Mouse (Mus musculus): ENCODE measurements around the gene Rita1. TPM values are rescaled to one million over a fixed set of nuclear protein-coding genes. Genes with fewer than 3 reads are reported as not detected.
A peak's percentile ranks its signal among the peaks of the same experiment; 100 is the strongest.

Gene Rita1
- polyA plus RNA-seq, 1 experiment, result 13.0 TPM

- Histone ChIP-seq H3K4me3 (ENCODE audit: low read depth, low read length) (no peak within 1 kb of the TSS), H3K36me3 (ENCODE audit: control insufficient read depth, insufficient read depth, low read length, poor library complexity, severe bottlenecking) (no peaks in the 10 kb centered on the region), H3K9ac (ENCODE audit: low read depth, poor library complexity, severe bottlenecking) (no peak within 1 kb of the TSS), H3K27me3 (ENCODE audit: control insufficient read depth, insufficient read depth, low read length, poor library complexity, severe bottlenecking) (no peaks in the 10 kb centered on the region), H3K9me3 (replicated peaks; ENCODE audit: control insufficient read depth, insufficient read depth, low read length, poor library complexity, severe bottlenecking) (no peaks in the 10 kb centered on the region), H3K27ac (ENCODE audit: insufficient read depth, low read length) (no peak within 1 kb of the TSS), H3K4me1 (ENCODE audit: control insufficient read depth, insufficient read depth, low read length) (no peaks in the 10 kb centered on the region)
- TF ChIP-seq EP300 (IDR thresholded peaks at IDR 0.05; ENCODE audit: insufficient read depth, low read depth, low read length) (no peak), CTCF (IDR thresholded peaks at IDR 0.05; ENCODE audit: low read depth, low read length) (no peak), POLR2A (IDR thresholded peaks at IDR 0.05; ENCODE audit: insufficient read depth, low read length) (no peak)
Measured at GRCm38 (mm10) chr5:120634131-120634530, 21.7 kb upstream of the Rita1 start, which contains the start of gene Cfap73. Gene Cfap73, minus strand, starts transcription at chr5:120634235.

- Histone ChIP-seq H3K27ac (ENCODE audit: insufficient read depth, low read length) (no peak overlapping the region), H3K27me3 (ENCODE audit: control insufficient read depth, insufficient read depth, low read length, poor library complexity, severe bottlenecking) (no peaks in the 10 kb centered on the region), H3K36me3 (ENCODE audit: control insufficient read depth, insufficient read depth, low read length, poor library complexity, severe bottlenecking) (peaks cover 2% of the 10 kb centered on the region; the same call in 1 of the 2 replicates), H3K4me1 (ENCODE audit: control insufficient read depth, insufficient read depth, low read length) (no peaks in the 10 kb centered on the region), H3K9me3 (replicated peaks; ENCODE audit: control insufficient read depth, insufficient read depth, low read length, poor library complexity, severe bottlenecking) (no peaks in the 10 kb centered on the region), H3K4me3 (ENCODE audit: low read depth, low read length) (no peak overlapping the region), H3K9ac (ENCODE audit: low read depth, poor library complexity, severe bottlenecking) (no peak overlapping the region)
- TF ChIP-seq POLR2A (IDR thresholded peaks at IDR 0.05; ENCODE audit: insufficient read depth, low read length) (no peak), CTCF (IDR thresholded peaks at IDR 0.05; ENCODE audit: low read depth, low read length) (peak; percentile 37)
Measured at GRCm38 (mm10) chr5:120631892-120632291, 19.5 kb upstream of the Rita1 start.

GRCm38 (mm10) chr5:120631128-120631527, 18.7 kb upstream of the Rita1 start:
- H3K36me3 ChIP-seq (ENCODE audit: control insufficient read depth, insufficient read depth, low read length, poor library complexity, severe bottlenecking), result peaks cover 2% of the 10 kb centered on the region; the same call in 1 of the 2 replicates
- no peaks in the 10 kb centered on the region for H3K9me3 ChIP-seq (replicated peaks; ENCODE audit: control insufficient read depth, insufficient read depth, low read length, poor library complexity, severe bottlenecking)
- H3K27ac ChIP-seq (ENCODE audit: insufficient read depth, low read length), result no peak overlapping the region
- no peak overlapping the region for H3K9ac ChIP-seq (ENCODE audit: low read depth, poor library complexity, severe bottlenecking)
- no peak for TF ChIP-seq POLR2A (IDR thresholded peaks at IDR 0.05; ENCODE audit: insufficient read depth, low read length)
- no peak for TF ChIP-seq CTCF (IDR thresholded peaks at IDR 0.05; ENCODE audit: low read depth, low read length)
- H3K4me1 ChIP-seq (ENCODE audit: control insufficient read depth, insufficient read depth, low read length), result no peaks in the 10 kb centered on the region
- H3K27me3 ChIP-seq (ENCODE audit: control insufficient read depth, insufficient read depth, low read length, poor library complexity, severe bottlenecking), result no peaks in the 10 kb centered on the region
- H3K4me3 ChIP-seq (ENCODE audit: low read depth, low read length), result peak overlapping the region; percentile 3; the same call in 1 of the 2 replicates

- H3K27ac ChIP-seq (ENCODE audit: insufficient read depth, low read length), result no peak overlapping the region
- peaks cover 14% of the 10 kb centered on the region for H3K36me3 ChIP-seq (ENCODE audit: control insufficient read depth, insufficient read depth, low read length, poor library complexity, severe bottlenecking)
Measured at GRCm38 (mm10) chr5:120628624-120629023, 16.2 kb upstream of the Rita1 start.

GRCm38 (mm10) chr5:120627515-120628300, 15.3 kb upstream of the Rita1 start:
- TF ChIP-seq POLR2A (IDR thresholded peaks at IDR 0.05; ENCODE audit: insufficient read depth, low read length) (no peak), EP300 (IDR thresholded peaks at IDR 0.05; ENCODE audit: insufficient read depth, low read depth, low read length) (no peak), CTCF (IDR thresholded peaks at IDR 0.05; ENCODE audit: low read depth, low read length) (no peak)
- no peak overlapping the region for H3K27ac ChIP-seq (ENCODE audit: insufficient read depth, low read length)
- peaks cover 16% of the 10 kb centered on the region for H3K36me3 ChIP-seq (ENCODE audit: control insufficient read depth, insufficient read depth, low read length, poor library complexity, severe bottlenecking)
- H3K9me3 ChIP-seq (replicated peaks; ENCODE audit: control insufficient read depth, insufficient read depth, low read length, poor library complexity, severe bottlenecking), result no peaks in the 10 kb centered on the region
- no peak overlapping the region for H3K9ac ChIP-seq (ENCODE audit: low read depth, poor library complexity, severe bottlenecking)
- H3K27me3 ChIP-seq (ENCODE audit: control insufficient read depth, insufficient read depth, low read length, poor library complexity, severe bottlenecking), result no peaks in the 10 kb centered on the region
- no peak overlapping the region for H3K4me3 ChIP-seq (ENCODE audit: low read depth, low read length)
- no peaks in the 10 kb centered on the region for H3K4me1 ChIP-seq (ENCODE audit: control insufficient read depth, insufficient read depth, low read length)

More at GRCm38 (mm10) chr5:120628624-120629023, 16.2 kb upstream of the Rita1 start:
- Histone ChIP-seq H3K9me3 (replicated peaks; ENCODE audit: control insufficient read depth, insufficient read depth, low read length, poor library complexity, severe bottlenecking) (no peaks in the 10 kb centered on the region), H3K4me3 (ENCODE audit: low read depth, low read length) (no peak overlapping the region), H3K4me1 (ENCODE audit: control insufficient read depth, insufficient read depth, low read length) (no peaks in the 10 kb centered on the region), H3K27me3 (ENCODE audit: control insufficient read depth, insufficient read depth, low read length, poor library complexity, severe bottlenecking) (no peaks in the 10 kb centered on the region), H3K9ac (ENCODE audit: low read depth, poor library complexity, severe bottlenecking) (no peak overlapping the region)
- no peak for TF ChIP-seq EP300 (IDR thresholded peaks at IDR 0.05; ENCODE audit: insufficient read depth, low read depth, low read length)
- no peak for TF ChIP-seq POLR2A (IDR thresholded peaks at IDR 0.05; ENCODE audit: insufficient read depth, low read length)
- no peak for TF ChIP-seq CTCF (IDR thresholded peaks at IDR 0.05; ENCODE audit: low read depth, low read length)

GRCm38 (mm10) chr5:120626399-120626798, 14.0 kb upstream of the Rita1 start:
- no peak overlapping the region for H3K4me3 ChIP-seq (ENCODE audit: low read depth, low read length)
- H3K27ac ChIP-seq (ENCODE audit: insufficient read depth, low read length), result no peak overlapping the region
- no peaks in the 10 kb centered on the region for H3K27me3 ChIP-seq (ENCODE audit: control insufficient read depth, insufficient read depth, low read length, poor library complexity, severe bottlenecking)
- H3K4me1 ChIP-seq (ENCODE audit: control insufficient read depth, insufficient read depth, low read length), result peaks cover 1% of the 10 kb centered on the region
- no peak for TF ChIP-seq EP300 (IDR thresholded peaks at IDR 0.05; ENCODE audit: insufficient read depth, low read depth, low read length)
- TF ChIP-seq CTCF (IDR thresholded peaks at IDR 0.05; ENCODE audit: low read depth, low read length), result no peak
- TF ChIP-seq POLR2A (IDR thresholded peaks at IDR 0.05; ENCODE audit: insufficient read depth, low read length), result no peak
- no peak overlapping the region for H3K9ac ChIP-seq (ENCODE audit: low read depth, poor library complexity, severe bottlenecking)
- H3K9me3 ChIP-seq (replicated peaks; ENCODE audit: control insufficient read depth, insufficient read depth, low read length, poor library complexity, severe bottlenecking), result no peaks in the 10 kb centered on the region
- H3K36me3 ChIP-seq (ENCODE audit: control insufficient read depth, insufficient read depth, low read length, poor library complexity, severe bottlenecking), result peaks cover 23% of the 10 kb centered on the region
